Mouse (Mus musculus) gastrocnemius, adult 8-10 months (tissue): Measurements from ENCODE around the gene Cxcl10. TPM values are rescaled to one million over a fixed set of nuclear protein-coding genes. Genes with fewer than 3 reads are reported as not detected.

Source experiments
- DNase-seq, 2 experiments: peaks; one replicate each; pipeline ENCODE4 v3.0.0; 2022; ENCODE audit warnings: low spot score in 2 of 2
- total RNA-seq, 4 experiments: library from RNA; stranded (reverse); gene quantifications; 2 replicates each; pipeline ENCODE4 v1.2.4; 2022

Gene Cxcl10
- under 1 TPM in 1 of 4 experiments, not detected in 3; 0.46 TPM for total RNA-seq

DNA sequence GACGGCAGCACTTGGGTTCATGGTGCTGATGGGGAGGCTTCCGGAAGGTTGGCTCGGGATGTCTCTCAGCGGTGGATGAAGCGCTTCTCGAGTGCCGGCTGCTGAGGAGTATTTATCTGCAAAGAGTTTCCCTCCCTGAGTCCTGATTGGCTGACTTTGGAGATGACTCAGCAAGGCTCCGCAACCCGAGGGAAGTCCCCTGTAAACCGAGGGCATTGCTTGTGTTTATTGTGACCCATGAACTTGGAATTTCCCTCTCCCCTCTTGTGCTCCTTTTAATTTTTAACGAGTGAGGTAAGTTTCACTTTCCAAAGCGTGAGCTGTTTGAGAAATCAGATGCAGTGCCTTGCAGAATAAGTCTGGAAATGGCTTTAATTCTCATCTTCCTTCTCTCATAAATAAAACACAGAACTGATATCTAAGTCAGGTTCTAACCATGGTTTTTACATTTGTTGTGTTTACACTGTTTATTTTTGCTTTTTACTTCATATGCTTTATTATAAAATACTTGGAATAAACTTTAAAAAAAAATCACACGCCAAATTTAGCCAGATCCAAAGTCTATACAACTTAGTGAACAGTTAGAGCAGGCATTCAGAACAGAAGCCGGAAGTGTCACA lies at the start of gene Cxcl10:
TSS of gene Cxcl10 (minus strand) at position 96 of the 620 bp plus-strand sequence.
- peak; percentile 23 to 26 for DNase-seq

DNA sequence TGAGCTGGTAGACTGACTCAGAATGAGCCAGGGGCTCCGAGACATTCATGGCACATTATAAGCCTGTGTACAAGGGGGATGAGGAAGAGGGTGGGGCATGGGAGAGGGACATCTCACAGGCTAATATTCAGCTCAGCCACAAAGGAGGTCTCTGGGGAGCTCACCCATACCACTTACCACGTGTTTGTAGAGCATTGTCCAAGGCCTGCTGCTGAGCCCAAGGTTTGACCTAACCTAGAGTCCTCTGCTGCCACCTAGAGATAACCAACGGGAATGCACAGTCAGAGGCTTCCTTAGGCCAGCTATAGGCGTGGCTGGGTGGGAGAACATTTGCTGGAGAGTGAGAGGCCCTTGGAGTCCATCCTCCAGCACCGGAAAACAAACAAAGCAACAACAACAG lies 49.5 kb upstream of the Cxcl10 start:
- DNase-seq = peak; percentile 59 to 65

DNA sequence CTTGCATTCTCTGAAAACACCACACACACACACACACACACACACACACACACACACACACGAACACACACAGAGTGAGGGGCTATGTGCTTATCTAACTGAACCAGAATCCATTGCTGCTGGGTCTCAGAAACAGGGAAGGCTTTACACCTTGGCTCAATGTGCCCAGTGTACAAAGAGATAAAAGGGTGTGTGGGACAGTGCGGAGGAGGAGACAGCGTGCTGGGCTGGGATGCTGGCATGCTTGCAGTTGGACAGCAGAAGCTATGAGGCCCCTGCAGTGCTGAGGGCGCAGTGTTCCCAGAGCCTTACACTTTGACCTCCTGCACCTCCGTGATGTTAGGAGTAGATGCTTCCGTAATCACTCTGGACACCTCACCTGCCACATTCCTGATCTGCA lies 47.8 kb upstream of the Cxcl10 start:
- DNase-seq = no peak

DNA sequence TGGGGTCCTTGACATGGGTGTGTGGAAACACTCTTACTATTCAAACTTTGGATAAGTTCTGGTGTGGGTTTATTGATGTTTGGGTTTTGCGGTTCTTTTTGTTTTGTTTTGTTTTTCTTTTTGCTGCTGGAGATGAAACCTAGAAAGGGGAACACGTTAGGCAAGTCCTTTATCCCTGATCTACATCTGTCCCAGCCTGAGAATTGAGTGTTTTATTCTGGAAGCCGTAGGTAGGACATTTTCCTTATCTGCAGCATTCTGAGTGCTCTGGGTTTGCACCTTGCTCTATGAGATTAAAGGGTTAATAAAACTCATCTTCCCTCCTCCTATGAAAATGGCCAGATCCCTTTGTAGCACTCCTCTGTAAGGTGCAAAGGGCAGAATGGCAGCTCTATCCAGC lies 47.1 kb upstream of the Cxcl10 start:
- DNase-seq = no peak

DNA sequence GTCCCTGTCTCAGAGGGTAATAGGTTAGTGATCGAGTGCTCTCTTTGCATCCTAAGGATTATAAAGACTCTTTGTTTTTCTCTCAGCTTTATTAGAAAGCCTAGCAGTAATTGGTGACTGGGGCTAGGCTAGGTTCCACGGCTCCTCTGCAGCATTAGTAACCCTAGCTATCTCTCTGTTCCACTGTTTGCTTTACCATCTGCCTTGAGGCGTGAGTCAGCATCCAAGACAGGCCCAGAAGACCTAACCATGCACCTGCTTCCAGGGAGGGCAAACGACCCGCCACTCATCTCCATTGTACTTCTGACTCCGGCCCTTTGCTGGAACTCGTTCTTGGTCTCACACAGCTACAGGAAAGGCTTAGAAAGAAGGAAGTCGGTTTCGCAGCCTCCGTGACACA lies 45.2 kb upstream of the Cxcl10 start:
- no peak for DNase-seq

DNA sequence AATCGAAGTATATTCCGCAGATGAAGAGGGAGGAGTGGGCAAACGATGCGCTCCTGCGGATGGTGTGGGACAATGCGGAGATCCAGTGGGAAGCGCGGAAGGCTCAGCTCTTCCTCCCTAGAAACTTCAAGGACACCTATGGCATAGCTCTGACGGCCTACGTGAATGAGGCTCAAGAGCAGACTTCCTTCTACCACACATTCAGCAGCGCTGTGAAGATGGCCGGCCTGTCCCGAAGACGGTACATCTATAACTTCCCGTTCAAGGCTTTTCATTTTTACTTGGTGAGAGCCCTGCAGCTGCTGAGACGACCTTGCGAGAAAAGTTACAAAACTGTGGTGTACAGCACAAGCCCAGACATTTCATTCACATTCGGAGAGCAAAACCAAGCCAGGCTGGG lies 43.9 kb upstream of the Cxcl10 start:
- DNase-seq = no peak

DNA sequence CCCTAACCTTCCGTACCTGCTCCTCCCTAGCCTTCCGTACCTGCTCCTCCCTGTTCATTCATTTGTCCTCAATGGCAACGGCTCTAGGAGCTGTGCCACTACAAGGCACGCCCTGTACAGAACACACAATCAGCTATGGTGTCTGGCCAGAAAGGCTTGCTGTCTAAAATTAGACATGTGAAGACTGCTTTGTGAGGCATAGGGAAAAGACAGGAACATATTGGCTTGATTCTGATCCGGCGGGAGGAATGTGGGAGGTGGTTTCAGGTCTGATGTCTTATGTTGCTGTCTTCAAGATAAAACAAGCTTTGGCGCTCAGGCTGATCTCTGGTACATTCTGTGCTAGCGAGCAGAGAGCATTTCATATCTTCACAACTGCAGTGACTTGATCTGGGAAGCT lies 41.9 kb upstream of the Cxcl10 start:
- DNase-seq = peak; percentile 34 to 59

DNA sequence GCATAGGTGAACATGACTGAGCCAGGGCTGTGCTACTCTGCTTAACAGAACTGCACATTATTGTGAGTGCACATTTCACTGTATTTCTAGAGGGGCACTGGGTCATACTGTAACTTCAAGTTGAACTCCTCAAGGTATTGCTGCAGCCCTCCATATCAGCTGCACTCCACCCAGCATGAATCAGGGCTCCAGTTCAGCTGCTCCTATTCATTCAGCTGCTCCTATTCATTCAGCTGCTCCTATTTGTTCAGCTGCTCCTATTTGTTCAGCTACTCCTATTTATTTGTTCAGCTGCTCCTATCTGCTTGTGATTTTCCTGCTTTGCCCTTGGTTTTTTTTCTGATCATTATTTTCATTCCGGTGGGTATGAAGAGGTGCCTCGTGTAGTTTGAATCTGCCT lies 41.3 kb upstream of the Cxcl10 start:
- DNase-seq = no peak

DNA sequence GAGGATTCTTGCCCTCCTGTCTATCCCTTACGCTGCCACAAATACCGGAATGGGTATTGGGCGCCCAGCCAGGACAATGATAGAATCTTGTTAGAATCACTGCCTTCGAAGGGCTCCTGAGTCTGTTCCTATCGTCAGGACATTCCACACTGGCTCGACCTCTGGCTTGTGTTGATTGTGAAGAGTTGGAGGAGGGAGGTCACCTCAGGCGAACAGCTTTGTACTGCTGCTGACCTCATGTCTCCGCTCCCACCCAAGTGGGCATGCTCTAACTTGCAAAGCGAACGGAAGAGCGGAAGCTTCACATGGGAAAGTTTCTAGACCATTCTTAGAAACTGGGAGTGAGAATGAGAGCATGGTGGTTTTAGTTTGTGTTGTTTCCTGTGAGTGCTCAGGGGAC lies 38.7 kb upstream of the Cxcl10 start:
- DNase-seq = peak; percentile 51 to 54

DNA sequence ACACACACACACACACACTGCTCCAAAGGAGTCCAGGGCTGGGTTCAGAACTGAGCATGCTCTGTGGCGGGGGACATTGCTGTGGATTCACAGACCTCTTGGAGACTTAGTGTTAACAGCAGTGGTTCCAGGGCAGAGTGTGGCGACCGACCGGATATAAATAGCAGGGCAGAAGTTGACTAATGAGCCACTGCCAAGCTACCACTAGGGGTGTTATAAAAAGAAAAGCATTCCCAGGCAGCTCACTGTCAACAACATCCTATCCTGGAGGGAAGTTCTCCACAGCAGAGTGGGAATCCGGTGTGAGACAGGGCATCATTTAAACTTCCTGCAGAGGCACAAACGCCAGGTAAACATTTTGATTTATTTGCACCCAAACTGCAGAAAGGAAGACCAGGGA lies 38.0 kb upstream of the Cxcl10 start:
- peak; percentile 54 to 67 for DNase-seq

DNA sequence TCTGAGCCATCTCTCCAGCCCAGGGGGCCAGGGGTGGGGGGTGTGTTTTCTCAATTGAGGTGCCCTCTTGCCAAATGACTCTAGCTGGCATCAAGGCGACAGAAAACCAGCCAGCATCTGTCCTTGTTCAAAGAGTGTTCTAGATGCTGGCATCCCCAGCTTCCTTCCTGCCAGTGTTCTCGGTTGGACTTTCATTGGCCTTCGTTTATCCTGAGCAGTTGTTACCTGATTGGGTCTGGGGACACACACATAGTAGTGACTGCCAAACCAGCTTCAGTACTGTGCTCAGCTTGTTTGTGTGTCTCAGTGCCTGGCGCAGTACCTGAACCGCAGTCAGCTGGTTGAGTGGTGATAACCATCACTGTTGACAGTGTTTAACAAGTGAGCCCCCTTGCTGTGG lies 37.4 kb upstream of the Cxcl10 start:
- no peak for DNase-seq

DNA sequence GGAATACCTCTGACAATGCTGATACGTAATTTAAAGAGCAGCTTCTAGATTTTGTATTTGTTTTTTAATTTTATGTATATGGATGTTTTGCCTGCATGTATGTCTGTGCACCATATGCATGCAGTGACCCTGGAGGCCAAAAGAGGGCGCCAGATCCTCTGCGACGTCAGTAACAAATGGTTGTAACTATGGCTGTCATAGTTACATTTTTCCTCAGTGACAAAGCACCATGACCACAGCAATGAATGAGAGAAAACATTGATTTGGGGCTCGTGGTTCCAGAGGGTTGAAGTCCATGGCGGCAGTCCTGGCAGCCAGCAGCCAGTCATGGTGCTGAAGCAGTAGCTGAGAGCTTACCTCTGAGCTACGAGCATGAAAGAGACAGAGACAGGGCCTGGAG lies 36.2 kb upstream of the Cxcl10 start:
- no peak for DNase-seq

DNA sequence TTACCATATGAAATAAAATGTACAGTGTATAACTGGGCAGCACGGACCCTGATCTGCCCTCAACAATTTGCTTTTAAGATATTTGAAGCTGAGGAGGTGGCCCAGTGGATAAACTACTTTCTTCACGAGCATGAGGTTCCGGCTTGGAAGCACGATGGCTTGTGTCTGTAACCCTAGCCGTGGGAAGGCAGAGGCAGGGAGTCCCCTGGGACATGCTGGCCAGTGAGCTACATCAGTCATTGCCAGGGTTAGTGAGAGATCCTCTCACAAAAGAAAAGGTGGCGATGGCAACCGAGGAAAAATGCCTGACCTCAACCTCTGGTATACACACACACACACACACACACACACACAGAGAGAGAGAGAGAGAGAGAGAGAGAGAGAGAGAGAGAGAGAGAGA lies 35.1 kb upstream of the Cxcl10 start:
- DNase-seq = peak; percentile 49 to 75

DNA sequence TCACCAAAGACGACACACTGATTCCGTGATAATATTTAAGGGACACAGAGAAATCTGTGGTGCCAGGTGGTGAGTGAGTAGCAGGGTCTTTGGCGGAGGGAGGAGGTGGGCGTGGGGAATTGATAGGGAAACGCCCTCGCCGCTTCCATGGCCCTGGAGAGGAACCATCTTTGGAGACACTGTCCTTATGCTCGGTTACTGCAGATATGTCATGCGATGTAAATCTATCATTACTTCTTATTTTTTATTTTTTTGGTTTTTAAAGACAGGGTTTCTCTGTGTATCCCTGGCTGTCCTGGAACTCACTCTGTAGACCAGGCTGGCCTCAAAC lies 33.6 kb upstream of the Cxcl10 start:
- no peak for DNase-seq

DNA sequence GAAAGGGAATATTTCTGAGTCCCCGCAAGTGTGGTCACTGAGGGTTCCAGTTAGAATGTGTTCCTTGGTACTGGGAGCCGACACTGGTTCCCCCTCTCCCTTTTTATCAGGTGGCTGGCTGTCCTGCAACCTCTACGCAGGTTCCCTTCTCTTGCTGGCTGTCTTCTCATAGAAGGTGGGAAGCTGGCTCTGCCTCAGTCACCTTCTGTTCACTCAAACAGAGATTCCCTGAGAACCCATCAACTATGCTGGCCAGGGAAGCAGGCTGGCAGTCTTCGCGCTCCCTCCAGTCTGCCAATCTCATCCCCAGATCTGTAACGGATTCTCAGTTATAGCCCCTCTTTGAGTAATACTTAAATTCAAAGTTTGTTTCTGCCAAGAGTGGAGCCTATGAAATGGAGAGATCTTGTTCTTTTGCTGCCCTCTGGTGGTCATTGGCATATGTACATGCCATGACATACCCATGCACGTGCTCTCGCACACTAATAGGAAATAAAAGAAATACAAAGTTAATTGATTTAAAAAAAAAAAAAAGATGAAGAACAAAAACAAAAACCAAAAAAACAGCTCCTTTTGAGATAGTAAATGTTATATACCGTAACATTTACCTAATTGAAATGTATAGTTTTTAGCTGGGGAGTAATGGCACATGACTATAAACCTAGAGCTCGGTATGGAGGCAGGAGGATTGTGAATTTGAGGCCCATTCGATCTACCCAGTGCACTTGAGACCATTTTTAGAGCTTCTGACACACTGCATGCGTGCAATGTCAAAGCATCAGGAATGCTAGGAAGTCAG lies 33.1 kb upstream of the Cxcl10 start:
- peak; percentile 62 to 71 for DNase-seq

DNA sequence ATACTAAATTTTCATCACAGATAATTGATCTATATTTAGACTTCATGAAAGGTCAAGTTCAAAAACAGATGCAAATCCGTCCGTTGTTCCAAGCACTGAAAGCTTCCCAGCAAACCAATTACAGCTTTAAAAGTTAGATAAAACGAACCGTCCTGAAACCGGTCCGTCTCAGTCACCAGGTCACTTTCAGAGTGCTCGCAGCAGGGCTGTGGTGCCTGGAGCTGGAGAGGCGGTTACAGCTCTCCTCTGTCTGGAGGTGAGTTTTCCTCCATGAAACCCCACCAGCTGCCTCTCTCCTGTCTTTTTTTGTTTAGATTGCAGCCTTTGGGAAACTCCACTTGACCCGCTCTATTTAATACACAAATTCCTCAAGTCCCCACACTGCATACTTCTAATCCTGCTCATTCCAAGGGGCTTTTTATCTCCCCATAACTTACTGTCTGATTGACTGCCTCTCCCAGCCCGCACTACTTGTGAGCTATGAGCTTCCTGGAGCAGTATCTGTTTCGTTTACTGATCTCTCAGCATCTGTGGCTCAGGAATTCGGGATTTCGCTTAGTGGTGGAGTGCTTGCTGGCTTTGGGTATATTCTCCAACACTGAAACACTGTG lies 28.2 kb upstream of the Cxcl10 start:
- no peak for DNase-seq

DNA sequence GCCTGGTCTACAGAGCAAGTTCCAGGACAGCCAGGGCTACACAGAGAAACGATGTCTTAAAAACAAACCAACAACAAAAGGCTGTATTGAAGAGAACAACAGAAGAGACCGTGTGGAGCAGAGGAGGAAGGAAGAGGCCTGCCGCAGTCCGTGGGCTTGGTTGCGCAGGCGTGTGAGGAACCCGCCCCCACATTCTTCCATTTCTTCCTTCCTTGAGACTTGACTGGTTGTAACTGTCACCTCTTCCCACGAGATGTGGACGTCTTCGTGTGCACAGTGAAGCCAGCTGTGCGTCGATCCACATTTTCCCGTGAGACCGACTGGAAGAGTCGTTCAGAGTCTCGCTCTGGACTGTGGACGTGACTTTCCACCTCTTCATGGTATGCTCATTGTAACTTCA lies 26.7 kb upstream of the Cxcl10 start:
- DNase-seq = no peak

DNA sequence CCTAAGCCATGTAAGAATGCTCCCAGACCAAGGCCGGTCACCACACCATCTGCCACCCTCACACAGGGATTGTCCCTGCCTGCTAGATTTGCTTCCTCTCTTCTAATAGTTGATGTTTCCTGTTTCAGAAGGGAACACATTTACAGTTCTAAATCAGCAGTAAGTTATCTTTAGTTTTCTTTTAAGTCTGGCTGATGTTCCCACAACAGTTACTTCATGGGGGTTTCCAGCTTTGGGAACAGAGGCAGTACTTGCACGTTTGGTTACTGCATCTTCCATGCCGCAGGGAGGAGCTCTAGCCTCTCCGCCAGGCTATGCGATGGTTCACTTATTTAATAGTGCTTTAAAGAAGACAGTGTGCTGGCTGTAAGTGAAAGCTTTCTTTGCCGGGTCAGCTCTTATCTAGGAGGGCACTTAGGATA lies 26.0 kb upstream of the Cxcl10 start:
- no peak for DNase-seq

DNA sequence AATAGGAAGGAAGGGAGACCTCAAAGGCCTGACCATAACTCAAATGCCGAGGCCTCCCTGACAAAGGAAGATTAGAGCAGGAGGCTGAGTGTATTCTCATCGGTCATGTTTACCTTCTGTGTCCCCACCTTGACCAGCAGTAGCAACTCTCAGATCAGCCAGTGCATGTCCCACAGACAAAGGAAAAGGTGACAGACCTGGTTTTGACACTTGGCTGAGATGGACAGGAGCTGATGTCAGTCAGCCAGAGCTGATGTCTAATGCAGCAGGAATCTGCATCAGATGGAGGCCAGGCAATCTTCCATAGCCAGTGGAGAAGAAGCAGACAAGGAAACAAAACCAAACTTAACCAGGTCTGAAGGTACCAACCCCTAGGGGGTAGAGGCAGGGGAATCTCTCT lies 23.9 kb upstream of the Cxcl10 start:
- DNase-seq = no peak

DNA sequence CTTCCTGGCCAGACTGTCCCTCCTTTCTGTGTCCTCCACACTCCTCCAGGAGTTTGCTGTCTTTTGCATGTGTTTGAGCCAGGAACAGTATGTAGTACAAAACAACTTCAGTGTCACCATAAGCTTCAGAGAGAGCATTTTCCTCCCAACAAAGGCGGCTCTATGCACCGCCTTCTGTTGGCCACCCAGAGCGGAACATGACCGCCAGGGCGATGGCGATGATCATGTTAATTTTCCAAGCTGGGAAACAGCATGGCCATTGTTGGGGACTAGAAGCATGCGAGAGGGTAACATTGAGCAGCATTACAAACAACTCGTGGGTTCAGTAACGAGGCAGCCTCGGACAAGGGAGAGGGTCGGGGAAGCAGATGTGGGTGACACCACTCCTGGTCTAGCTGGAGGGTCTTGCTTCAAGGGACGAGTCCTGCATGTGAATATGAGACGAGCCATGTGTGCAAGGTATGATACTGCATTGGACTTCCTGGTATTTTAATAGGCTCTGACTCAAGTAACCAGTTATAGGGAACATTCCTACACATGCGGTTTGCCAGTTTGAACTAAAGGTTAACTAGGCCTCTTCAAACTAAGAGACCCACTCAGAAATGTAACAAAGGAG lies 22.8 kb upstream of the Cxcl10 start:
- DNase-seq = no peak

DNA sequence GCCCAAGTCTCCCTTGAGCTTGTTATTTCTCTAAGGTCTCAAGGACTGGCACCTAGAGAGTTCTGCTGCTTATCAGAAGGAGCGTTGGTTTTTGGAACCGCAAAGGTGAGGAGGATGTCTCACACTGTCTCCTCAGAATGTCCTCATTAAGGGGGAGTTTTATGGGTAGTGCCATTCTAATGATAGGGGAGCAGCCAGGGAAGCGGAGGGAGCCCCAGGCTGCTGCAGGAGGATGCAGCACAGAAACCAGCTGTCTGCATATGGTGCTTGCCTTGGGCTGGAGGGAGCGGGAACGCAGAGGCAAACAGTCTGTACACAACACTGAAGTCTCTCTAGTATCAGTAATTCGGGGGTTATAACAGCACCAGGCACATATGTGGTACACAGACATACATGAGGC lies 22.2 kb upstream of the Cxcl10 start:
- DNase-seq = no peak

DNA sequence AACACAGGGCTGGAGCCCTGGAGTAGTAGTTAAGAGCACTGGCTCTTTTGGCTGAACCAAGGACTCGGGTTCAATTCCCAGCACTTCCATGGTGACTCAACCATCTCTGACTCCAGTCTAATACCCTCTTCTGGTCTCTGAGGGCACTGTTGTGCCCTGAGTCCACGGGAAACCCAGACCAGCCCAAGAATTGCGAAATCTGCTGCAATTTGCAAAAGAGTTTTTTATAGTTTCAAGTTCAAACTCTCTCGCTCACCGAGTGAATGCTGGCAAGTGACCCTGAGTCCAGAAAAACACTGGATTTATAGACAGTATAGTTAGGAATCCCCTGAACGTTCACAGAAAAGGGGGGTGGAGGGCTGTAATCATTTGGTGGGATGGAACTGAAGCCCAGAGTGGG lies 21.7 kb upstream of the Cxcl10 start:
- DNase-seq = no peak
